Mouse (Mus musculus): ENCODE data around the gene Eif4a2. TPM values are rescaled to one million over a fixed set of nuclear protein-coding genes. Genes with fewer than 3 reads are reported as not detected.

Eif4a2 gene
- polyA plus RNA-seq, 1 experiment from 2014 or later, result 233 TPM

GRCm38 (mm10) chr16:23109350-23110280 lies 2.4 kb downstream of the Eif4a2 start:
- H3K4me3 ChIP-seq (ENCODE audit: low read depth, low read length), result peak overlapping the region; percentile 71
- 63% methylated on average over 5 of the region's 5 CpGs for WGBS
- H3K27me3 ChIP-seq (ENCODE audit: control insufficient read depth, insufficient read depth, low read length), result no peaks in the 10 kb centered on the region
- ATAC-seq (ENCODE audit: insufficient number of reproducible peaks, low FRiP score, low TSS enrichment, low read depth) (no peak), DNase-seq (ENCODE audit: low spot score) (no peak)
- peak overlapping the region; percentile 88 for H3K4me2 ChIP-seq (ENCODE audit: low read depth, severe bottlenecking)
- peaks cover 20% of the 10 kb centered on the region; the same call in 1 of the 2 replicates for H3K36me3 ChIP-seq (ENCODE audit: control insufficient read depth, insufficient read depth, low read length)
- peaks cover 8% of the 10 kb centered on the region for H3K4me1 ChIP-seq (ENCODE audit: control insufficient read depth, insufficient read depth, low read length)
- peak overlapping the region; percentile 97 for H3K9ac ChIP-seq (ENCODE audit: low read length)
- no peak overlapping the region for H3K27ac ChIP-seq (replicated peaks; ENCODE audit: low read depth, low read length)
- H3K9me3 ChIP-seq (ENCODE audit: control insufficient read depth, low read length), result no peaks in the 10 kb centered on the region

GRCm38 (mm10) chr16:23112348-23112747 lies 5.1 kb downstream of the Eif4a2 start:
- H3K9me3 ChIP-seq (ENCODE audit: control insufficient read depth, low read length), result no peaks in the 10 kb centered on the region
- no peak overlapping the region for H3K9ac ChIP-seq (ENCODE audit: low read length)
- peaks cover 8% of the 10 kb centered on the region for H3K4me1 ChIP-seq (ENCODE audit: control insufficient read depth, insufficient read depth, low read length)
- DNase-seq (ENCODE audit: low spot score) (no peak), ATAC-seq (ENCODE audit: insufficient number of reproducible peaks, low FRiP score, low TSS enrichment, low read depth) (no peak)
- no peak overlapping the region for H3K4me3 ChIP-seq (ENCODE audit: low read depth, low read length)
- H3K4me2 ChIP-seq (ENCODE audit: low read depth, severe bottlenecking), result no peak overlapping the region
- no peak overlapping the region for H3K27ac ChIP-seq (replicated peaks; ENCODE audit: low read depth, low read length)
- H3K36me3 ChIP-seq (ENCODE audit: control insufficient read depth, insufficient read depth, low read length), result peaks cover 22% of the 10 kb centered on the region; the same call in 1 of the 2 replicates
- WGBS, result 86% methylated on average over 12 of the region's 12 CpGs
- H3K27me3 ChIP-seq (ENCODE audit: control insufficient read depth, insufficient read depth, low read length), result no peaks in the 10 kb centered on the region

- Histone ChIP-seq H3K4me3 (ENCODE audit: low read depth, low read length) (no peak overlapping the region), H3K9ac (ENCODE audit: low read length) (no peak overlapping the region), H3K9me3 (ENCODE audit: control insufficient read depth, low read length) (no peaks in the 10 kb centered on the region), H3K4me2 (ENCODE audit: low read depth, severe bottlenecking) (no peak overlapping the region), H3K27me3 (ENCODE audit: control insufficient read depth, insufficient read depth, low read length) (no peaks in the 10 kb centered on the region), H3K27ac (replicated peaks; ENCODE audit: low read depth, low read length) (no peak overlapping the region), H3K36me3 (ENCODE audit: control insufficient read depth, insufficient read depth, low read length) (peaks cover 23% of the 10 kb centered on the region; the same call in 1 of the 2 replicates), H3K4me1 (ENCODE audit: control insufficient read depth, insufficient read depth, low read length) (peaks cover 8% of the 10 kb centered on the region)
- ATAC-seq (ENCODE audit: insufficient number of reproducible peaks, low FRiP score, low TSS enrichment, low read depth) (no peak), DNase-seq (ENCODE audit: low spot score) (no peak)
- WGBS, result 63% methylated on average over 9 of the region's 9 CpGs
Observed at GRCm38 (mm10) chr16:23112861-23113435, 5.7 kb downstream of the Eif4a2 start.

DNA sequence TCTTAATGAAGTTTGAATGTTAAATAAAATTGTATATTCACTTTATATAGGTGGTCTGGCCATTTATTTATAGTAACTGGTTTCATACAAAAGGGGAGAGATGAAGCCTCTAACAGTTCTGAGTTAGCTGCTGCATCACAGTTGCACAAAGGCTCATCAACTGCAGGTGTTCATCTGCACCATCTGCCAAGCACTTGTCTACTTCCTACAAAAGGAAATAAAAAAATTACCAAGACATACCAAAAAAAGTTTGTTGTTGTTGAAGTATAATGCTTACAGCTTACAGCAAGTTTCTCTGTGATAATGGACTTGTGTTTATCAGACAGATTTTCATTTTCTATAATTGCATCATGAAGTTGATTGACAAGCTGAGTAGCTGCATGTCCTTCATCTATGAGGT lies 6.7 kb downstream of the Eif4a2 start:
- Histone ChIP-seq H3K36me3 (ENCODE audit: control insufficient read depth, insufficient read depth, low read length) (peaks cover 23% of the 10 kb centered on the region; the same call in 1 of the 2 replicates), H3K9me3 (ENCODE audit: control insufficient read depth, low read length) (no peaks in the 10 kb centered on the region), H3K4me2 (ENCODE audit: low read depth, severe bottlenecking) (no peak overlapping the region), H3K4me1 (ENCODE audit: control insufficient read depth, insufficient read depth, low read length) (peaks cover 8% of the 10 kb centered on the region), H3K27ac (replicated peaks; ENCODE audit: low read depth, low read length) (no peak overlapping the region), H3K4me3 (ENCODE audit: low read depth, low read length) (no peak overlapping the region), H3K27me3 (ENCODE audit: control insufficient read depth, insufficient read depth, low read length) (no peaks in the 10 kb centered on the region), H3K9ac (ENCODE audit: low read length) (no peak overlapping the region)
- DNase-seq (ENCODE audit: low spot score) (no peak), ATAC-seq (ENCODE audit: insufficient number of reproducible peaks, low FRiP score, low TSS enrichment, low read depth) (no peak)

GRCm38 (mm10) chr16:23114339-23115171 lies 7.3 kb downstream of the Eif4a2 start:
- WGBS, result 70% methylated on average over 5 of the region's 5 CpGs

GRCm38 (mm10) chr16:23115486-23115885 lies 8.2 kb downstream of the Eif4a2 start:
- H3K4me1 ChIP-seq (ENCODE audit: control insufficient read depth, insufficient read depth, low read length), result 0 out of 2 replicates have a peak, but pooled peaks cover 2% of the 10 kb centered on the region
- no peak overlapping the region for H3K4me3 ChIP-seq (ENCODE audit: low read depth, low read length)
- no peaks in the 10 kb centered on the region for H3K9me3 ChIP-seq (ENCODE audit: control insufficient read depth, low read length)
- no peak overlapping the region for H3K9ac ChIP-seq (ENCODE audit: low read length)
- H3K27ac ChIP-seq (replicated peaks; ENCODE audit: low read depth, low read length), result no peak overlapping the region
- ATAC-seq (ENCODE audit: insufficient number of reproducible peaks, low FRiP score, low TSS enrichment, low read depth), result no peak
- DNase-seq (ENCODE audit: low spot score), result no peak
- no peaks in the 10 kb centered on the region for H3K27me3 ChIP-seq (ENCODE audit: control insufficient read depth, insufficient read depth, low read length)
- WGBS, result 83% methylated on average over 3 of the region's 3 CpGs
- H3K36me3 ChIP-seq (ENCODE audit: control insufficient read depth, insufficient read depth, low read length), result peaks cover 14% of the 10 kb centered on the region; the same call in 1 of the 2 replicates
- no peak overlapping the region for H3K4me2 ChIP-seq (ENCODE audit: low read depth, severe bottlenecking)

More at GRCm38 (mm10) chr16:23114339-23115171, 7.3 kb downstream of the Eif4a2 start:
- Histone ChIP-seq H3K36me3 (ENCODE audit: control insufficient read depth, insufficient read depth, low read length) (peaks cover 18% of the 10 kb centered on the region; the same call in 1 of the 2 replicates), H3K4me3 (ENCODE audit: low read depth, low read length) (no peak overlapping the region), H3K4me1 (ENCODE audit: control insufficient read depth, insufficient read depth, low read length) (peaks cover 3% of the 10 kb centered on the region), H3K9me3 (ENCODE audit: control insufficient read depth, low read length) (no peaks in the 10 kb centered on the region), H3K9ac (ENCODE audit: low read length) (no peak overlapping the region), H3K27ac (replicated peaks; ENCODE audit: low read depth, low read length) (no peak overlapping the region), H3K4me2 (ENCODE audit: low read depth, severe bottlenecking) (no peak overlapping the region), H3K27me3 (ENCODE audit: control insufficient read depth, insufficient read depth, low read length) (no peaks in the 10 kb centered on the region)
- DNase-seq (ENCODE audit: low spot score), result peak; percentile 32
- ATAC-seq (ENCODE audit: insufficient number of reproducible peaks, low FRiP score, low TSS enrichment, low read depth), result no peak; the same call in 1 of the 2 replicates

DNA sequence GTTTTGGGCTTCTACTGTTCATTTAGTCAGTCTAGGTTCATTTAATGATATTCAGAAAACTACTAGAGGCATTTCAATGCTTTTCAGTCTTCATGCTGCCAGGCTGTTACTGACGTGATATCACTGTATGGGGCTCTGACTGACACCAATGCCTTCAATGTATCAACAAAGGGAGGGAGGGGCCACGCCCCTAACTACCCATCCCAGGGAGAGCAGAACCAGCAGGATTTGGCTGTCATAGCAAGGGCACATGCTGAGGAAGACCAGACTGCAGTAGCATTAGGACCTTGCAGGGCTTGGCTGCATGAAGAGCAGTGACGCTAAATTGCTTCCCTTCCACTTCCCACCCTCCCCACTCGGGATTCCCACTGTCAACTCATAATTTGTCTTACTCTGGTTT lies 9.9 kb downstream of the Eif4a2 start:
- H3K9me3 ChIP-seq (ENCODE audit: control insufficient read depth, low read length), result no peaks in the 10 kb centered on the region
- no peak overlapping the region for H3K4me2 ChIP-seq (ENCODE audit: low read depth, severe bottlenecking)
- no peak for DNase-seq (ENCODE audit: low spot score)
- peaks cover 11% of the 10 kb centered on the region; the same call in 1 of the 2 replicates for H3K36me3 ChIP-seq (ENCODE audit: control insufficient read depth, insufficient read depth, low read length)
- no peak for ATAC-seq (ENCODE audit: insufficient number of reproducible peaks, low FRiP score, low TSS enrichment, low read depth)
- H3K9ac ChIP-seq (ENCODE audit: low read length), result no peak overlapping the region
- 62% methylated on average over 4 of the region's 4 CpGs for WGBS
- H3K27ac ChIP-seq (replicated peaks; ENCODE audit: low read depth, low read length), result no peak overlapping the region
- H3K27me3 ChIP-seq (ENCODE audit: control insufficient read depth, insufficient read depth, low read length), result no peaks in the 10 kb centered on the region
- H3K4me1 ChIP-seq (ENCODE audit: control insufficient read depth, insufficient read depth, low read length), result no peaks in the 10 kb centered on the region
- no peak overlapping the region for H3K4me3 ChIP-seq (ENCODE audit: low read depth, low read length)

GRCm38 (mm10) chr16:23122446-23122845 lies 15.2 kb downstream of the Eif4a2 start:
- 90% methylated on average over 3 of the region's 3 CpGs for WGBS
- no peak overlapping the region for H3K4me3 ChIP-seq (ENCODE audit: low read depth, low read length)
- no peaks in the 10 kb centered on the region for H3K9me3 ChIP-seq (ENCODE audit: control insufficient read depth, low read length)
- H3K4me2 ChIP-seq (ENCODE audit: low read depth, severe bottlenecking), result no peak overlapping the region
- no peak overlapping the region for H3K9ac ChIP-seq (ENCODE audit: low read length)
- DNase-seq (ENCODE audit: low spot score) (no peak), ATAC-seq (ENCODE audit: insufficient number of reproducible peaks, low FRiP score, low TSS enrichment, low read depth) (no peak)
- H3K27ac ChIP-seq (replicated peaks; ENCODE audit: low read depth, low read length), result no peak overlapping the region
- no peaks in the 10 kb centered on the region for H3K27me3 ChIP-seq (ENCODE audit: control insufficient read depth, insufficient read depth, low read length)
- peaks cover 5% of the 10 kb centered on the region for H3K36me3 ChIP-seq (ENCODE audit: control insufficient read depth, insufficient read depth, low read length)
- H3K4me1 ChIP-seq (ENCODE audit: control insufficient read depth, insufficient read depth, low read length), result no peaks in the 10 kb centered on the region
